Mouse (Mus musculus): ENCODE data around the gene Tspan2. TPM values are rescaled to one million over a fixed set of nuclear protein-coding genes. Genes with fewer than 3 reads are reported as not detected.

The Tspan2 gene
- polyA plus RNA-seq, 1 experiment from 2014 or later, result 8.6 TPM

DNA sequence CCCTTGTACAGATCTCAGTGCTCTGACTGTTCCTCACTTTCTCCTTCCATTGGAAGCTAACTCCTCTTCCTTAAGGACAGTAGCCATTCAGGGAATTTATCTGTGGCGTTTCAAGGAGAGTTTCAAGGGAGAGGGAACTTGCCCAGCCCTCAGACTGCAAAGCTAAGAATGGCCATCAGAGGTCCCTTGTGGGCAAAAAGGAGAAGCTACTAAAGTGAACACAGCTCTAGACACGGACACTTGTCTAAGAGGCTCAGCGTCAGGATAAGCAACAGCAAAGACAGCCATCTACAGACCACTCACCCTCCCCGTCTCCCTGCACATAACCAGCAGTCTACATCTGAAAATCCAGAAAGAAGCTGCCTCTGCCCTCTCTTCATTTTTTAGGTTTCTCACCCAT, 53.0 kb downstream of the Tspan2 start:
- Histone ChIP-seq H3K9me3 (no peaks in the 10 kb centered on the region), H3K27ac (replicated peaks) (no peak overlapping the region), H3K4me1 (no peaks in the 10 kb centered on the region), H3K27me3 (no peaks in the 10 kb centered on the region), H3K9ac (replicated peaks) (no peak overlapping the region), H3K4me2 (replicated peaks) (no peak overlapping the region), H3K36me3 (no peaks in the 10 kb centered on the region), H3K4me3 (no peak overlapping the region)
- ATAC-seq (ENCODE audit: low FRiP score, low read depth), result no peak
- WGBS, result 22% methylated on average over 4 of the region's 4 CpGs

DNA sequence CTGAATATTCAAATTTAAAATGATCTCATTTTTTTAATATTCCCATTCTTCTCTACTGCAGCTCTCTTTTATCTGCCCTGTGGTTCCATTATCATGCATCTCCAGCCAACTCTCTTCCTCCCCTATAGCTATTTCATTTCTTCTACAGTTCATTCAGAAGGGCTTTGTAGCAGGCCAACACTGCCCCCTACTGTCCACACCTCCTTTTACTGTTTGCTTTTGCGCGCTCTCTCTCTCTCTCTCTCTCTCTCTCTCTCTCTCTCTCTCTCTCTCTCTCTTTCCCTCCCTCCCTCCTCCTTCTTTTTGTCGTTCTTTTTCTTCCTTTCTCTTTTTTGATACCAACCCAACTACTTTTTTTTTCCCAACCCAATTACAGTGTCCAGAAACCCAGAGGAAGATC, 69.6 kb downstream of the Tspan2 start:
- Histone ChIP-seq H3K27me3 (no peaks in the 10 kb centered on the region), H3K9me3 (no peaks in the 10 kb centered on the region), H3K4me1 (no peaks in the 10 kb centered on the region), H3K27ac (replicated peaks) (no peak overlapping the region), H3K4me3 (no peak overlapping the region), H3K9ac (replicated peaks) (no peak overlapping the region), H3K4me2 (replicated peaks) (no peak overlapping the region), H3K36me3 (no peaks in the 10 kb centered on the region)
- WGBS, result 10% methylated on average over 3 of the region's 3 CpGs
- ATAC-seq (ENCODE audit: low FRiP score, low read depth), result no peak

DNA sequence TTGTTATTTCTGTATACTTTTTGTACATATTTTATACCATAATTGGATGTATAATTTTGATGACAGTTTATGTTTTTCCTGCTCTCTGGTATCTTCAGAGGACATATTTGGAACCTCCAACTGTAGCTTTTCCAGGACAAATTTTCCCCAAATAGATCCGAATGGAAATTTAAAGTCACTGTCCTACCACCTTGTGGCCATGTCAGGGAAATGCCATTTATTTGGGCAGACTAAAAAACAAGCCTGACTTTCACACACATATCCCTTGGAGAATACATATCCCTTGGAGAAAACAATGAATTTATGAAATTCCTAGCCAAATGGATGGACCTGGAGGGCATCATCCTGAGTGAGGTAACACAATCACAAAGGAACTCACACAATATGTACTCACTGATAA, 108.1 kb downstream of the Tspan2 start:
- Histone ChIP-seq H3K4me3 (no peak overlapping the region), H3K9me3 (no peaks in the 10 kb centered on the region), H3K36me3 (no peaks in the 10 kb centered on the region), H3K4me2 (replicated peaks) (no peak overlapping the region), H3K27ac (replicated peaks) (no peak overlapping the region), H3K4me1 (no peaks in the 10 kb centered on the region), H3K27me3 (no peaks in the 10 kb centered on the region), H3K9ac (replicated peaks) (no peak overlapping the region)
- ATAC-seq (ENCODE audit: low FRiP score, low read depth), result no peak
- WGBS, result 59% methylated on average over 1 of the region's 1 CpGs

DNA sequence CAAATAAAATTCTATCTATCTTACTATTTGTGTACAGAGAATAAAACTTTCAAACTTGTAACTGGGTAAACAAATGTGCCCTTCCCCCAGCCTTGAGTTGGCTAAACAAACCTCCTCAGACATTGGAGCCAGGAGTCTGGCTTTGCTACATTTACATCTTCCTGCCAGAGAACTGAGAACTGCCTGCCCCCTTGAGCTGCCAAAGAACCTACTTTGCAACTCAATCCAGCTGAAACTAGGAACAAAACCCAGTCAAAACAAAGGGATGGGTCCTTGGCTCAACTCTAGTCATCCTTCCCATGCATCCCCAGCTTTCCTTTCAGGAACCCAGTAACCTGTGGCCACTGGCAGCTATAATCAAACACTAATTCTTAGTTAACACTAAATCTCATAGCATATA, 114.3 kb downstream of the Tspan2 start:
- H3K36me3 ChIP-seq, result no peaks in the 10 kb centered on the region
- H3K9ac ChIP-seq (replicated peaks), result no peak overlapping the region
- no peak overlapping the region for H3K4me2 ChIP-seq (replicated peaks)
- H3K4me1 ChIP-seq, result no peaks in the 10 kb centered on the region
- H3K9me3 ChIP-seq, result no peaks in the 10 kb centered on the region
- H3K4me3 ChIP-seq, result no peak overlapping the region
- no peak overlapping the region for H3K27ac ChIP-seq (replicated peaks)
- no peak for ATAC-seq (ENCODE audit: low FRiP score, low read depth)
- no peaks in the 10 kb centered on the region for H3K27me3 ChIP-seq

Other genes starting within 250 kb of the Tspan2 start
- gene Tshb, start 48.2 kb downstream of the Tspan2 start, polyA plus RNA-seq (2016; fragmentation: Nextera tagmentation; extraction: Ambion mirVana), result 0.37 TPM in 1 of 2 replicates, not detected in the other
- gene Sycp1, start 201.6 kb downstream of the Tspan2 start, polyA plus RNA-seq (2016; fragmentation: Nextera tagmentation; extraction: Ambion mirVana), result not detected in 2 replicates
- gene Nr1h5, start 229.6 kb downstream of the Tspan2 start, polyA plus RNA-seq (2016; fragmentation: Nextera tagmentation; extraction: Ambion mirVana), result 0.15 TPM in 1 of 2 replicates, not detected in the other